In genomic region chr3:88512896-88513545, GRCm38 (mm10) we compare ENCODE assay signal across 9 mouse cellular contexts. TPM values are rescaled to one million over a fixed set of nuclear protein-coding genes. Genes with fewer than 3 reads are reported as not detected.
DNase-seq lines count a peak whose midpoint lies in the region; ATAC-seq and TF ChIP-seq lines count a peak whose summit lies in the region.
"Had no signal": no experiment of that assay in that cellular context is flagged by ENCODE, and none has a peak within 500 bp of the region (broad histone marks: within the 10 kb centered on the region; RNA-seq: fewer than 3 reads in every experiment).

No protein-coding gene starts in this region.

- H3K4me3 ChIP-seq in heart, adult 2 months, result no peak overlapping the region
- peak overlapping the region; percentile 7 for H3K4me3 ChIP-seq in C2C12 (ENCODE audit: insufficient read depth, poor library complexity, severe bottlenecking)
- no peak overlapping the region for H3K4me3 ChIP-seq in embryonic facial prominence, embryonic 14.5 days (ENCODE audit: low read depth, low read length)
- H3K4me3 ChIP-seq in limb, embryonic 15.5 days, result no peak overlapping the region

- no peak for TF ChIP-seq POLR2A in heart, adult 2 months (IDR thresholded peaks at IDR 0.05; ENCODE audit: insufficient read depth, low read depth, low read length)

- H3K9ac ChIP-seq in heart, adult 2 months (ENCODE audit: low read depth, low read length), result 0 out of 2 replicates have a peak overlapping the region, but pooled peaks have one; percentile 19
- H3K9ac ChIP-seq in embryonic facial prominence, embryonic 14.5 days (ENCODE audit: low read depth, low read length), result peak overlapping the region; percentile 26; the same call in 1 of the 2 replicates
- no peak overlapping the region for H3K9ac ChIP-seq in limb, embryonic 15.5 days

- H3K79me3 ChIP-seq in C2C12 (ENCODE audit: low read depth), result no peaks in the 10 kb centered on the region

- DNase-seq in heart, adult 2 months, result peak in 1 of 2 experiments; percentile 38
- DNase-seq in heart, postnatal 14 days, result no peak
- DNase-seq in embryonic facial prominence, embryonic 14.5 days (ENCODE audit: low spot score), result peak; percentile 88
- no peak for DNase-seq in cerebellum, adult 9-10 months
- DNase-seq in cerebellum, postnatal 14 days, result no peak
- DNase-seq: thymus, adult 18-20 months had no signal

- peaks cover 14% of the 10 kb centered on the region for H3K4me1 ChIP-seq in heart, adult 2 months (ENCODE audit: control insufficient read depth, insufficient read depth, low read length)
- H3K4me1 ChIP-seq in embryonic facial prominence, embryonic 14.5 days (ENCODE audit: control insufficient read depth, insufficient read depth, low read length), result peaks cover 52% of the 10 kb centered on the region
- H3K4me1 ChIP-seq in limb, embryonic 15.5 days, result peaks cover 73% of the 10 kb centered on the region

- intact Hi-C loops in heart, adult 2 months (cut with DNase I), result no loop called here
- intact Hi-C loops in heart, postnatal 14 days (cut with DNase I), result no loop called here

- no peaks in the 10 kb centered on the region for H3K79me2 ChIP-seq in heart, adult 2 months (replicated peaks; ENCODE audit: control insufficient read depth, insufficient read depth, low read length)
- peaks cover 28% of the 10 kb centered on the region for H3K79me2 ChIP-seq in C2C12 (ENCODE audit: control insufficient read depth, insufficient read depth)

- TF ChIP-seq EP300 in heart, adult 2 months (IDR thresholded peaks at IDR 0.05; ENCODE audit: insufficient read depth, low read depth, low read length), result no peak

- 43% methylated on average over 14 of the region's 15 CpGs for WGBS in heart, adult 2 months
- 27% methylated on average over 9 of the region's 15 CpGs for WGBS in embryonic facial prominence, embryonic 14.5 days
- 21% methylated on average over 15 of the region's 15 CpGs for WGBS in limb, embryonic 15.5 days

- no peaks in the 10 kb centered on the region for H3K27me3 ChIP-seq in heart, adult 2 months (ENCODE audit: control insufficient read depth, insufficient read depth, low read length)
- no peaks in the 10 kb centered on the region for H3K27me3 ChIP-seq in C2C12 (ENCODE audit: control insufficient read depth, insufficient read depth, insufficient read length)
- H3K27me3 ChIP-seq in embryonic facial prominence, embryonic 14.5 days (replicated peaks; ENCODE audit: control insufficient read depth, insufficient read depth, low read length), result no peaks in the 10 kb centered on the region
- H3K27me3 ChIP-seq in limb, embryonic 15.5 days, result no peaks in the 10 kb centered on the region

- ATAC-seq in embryonic facial prominence, embryonic 14.5 days (ENCODE audit: low read depth), result peak; percentile 16; the same call in 1 of the 2 replicates
- ATAC-seq in limb, embryonic 15.5 days (ENCODE audit: insufficient number of reproducible peaks, low FRiP score, low TSS enrichment, low read depth), result peak; percentile 33
- ATAC-seq in cerebellum, adult (ENCODE audit: insufficient number of reproducible peaks, low FRiP score, low TSS enrichment), result no peak

- no peaks in the 10 kb centered on the region for H3K9me3 ChIP-seq in embryonic facial prominence, embryonic 14.5 days (ENCODE audit: control insufficient read depth, low read length)
- H3K9me3 ChIP-seq in limb, embryonic 15.5 days, result no peaks in the 10 kb centered on the region

- H3K36me3 ChIP-seq in heart, adult 2 months (ENCODE audit: control insufficient read depth, insufficient read depth, low read length), result no peaks in the 10 kb centered on the region
- no peaks in the 10 kb centered on the region for H3K36me3 ChIP-seq in C2C12 (ENCODE audit: control insufficient read depth, insufficient read depth)
- no peaks in the 10 kb centered on the region for H3K36me3 ChIP-seq in embryonic facial prominence, embryonic 14.5 days (ENCODE audit: control insufficient read depth, insufficient read depth, low read length)
- H3K36me3 ChIP-seq in limb, embryonic 15.5 days, result no peaks in the 10 kb centered on the region

- H3K4me2 ChIP-seq in embryonic facial prominence, embryonic 14.5 days (ENCODE audit: low read depth, low read length), result peak overlapping the region; percentile 31
- H3K4me2 ChIP-seq in limb, embryonic 15.5 days, result peak overlapping the region; percentile 26

- no peak for TF ChIP-seq CTCF in heart, adult 2 months (IDR thresholded peaks at IDR 0.05)
- no peak for TF ChIP-seq CTCF in C2C12 (IDR thresholded peaks at IDR 0.05; ENCODE audit: control insufficient read depth, insufficient read depth, insufficient read length)

- peak overlapping the region; percentile 56 for H3ac ChIP-seq in C2C12 (ENCODE audit: control insufficient read depth, insufficient read length, low read depth)

- peak overlapping the region; percentile 39 for H3K27ac ChIP-seq in heart, adult 2 months
- peak overlapping the region; percentile 86 for H3K27ac ChIP-seq in embryonic facial prominence, embryonic 14.5 days (replicated peaks; ENCODE audit: low read depth, low read length)
- peak overlapping the region; percentile 92 for H3K27ac ChIP-seq in limb, embryonic 15.5 days

TF ChIP-seq in C2C12, 6 proteins besides CTCF, POLR2A, EP300 and RAD21:
- peak; percentile 31 for TF ChIP-seq MYOD1 (IDR thresholded peaks at IDR 0.05; ENCODE audit: control insufficient read depth, insufficient read length, low read depth)
- peak; percentile 67 for TF ChIP-seq MAX (IDR thresholded peaks at IDR 0.05)
- TF ChIP-seq FOSL1 (IDR thresholded peaks at IDR 0.05; ENCODE audit: insufficient read depth, low read length, poor library complexity, severe bottlenecking), result no peak
- peak; percentile 59 for TF ChIP-seq USF1 (IDR thresholded peaks at IDR 0.05; ENCODE audit: low read depth)

RNA-seq across cellular contexts. Expression of gene Lmna, which starts 3.3 kb away (rescaled TPM):
- total RNA-seq in heart, adult 2 months (2021), result 100 to 1,000 TPM; 117 to 138 TPM
- polyA plus RNA-seq in heart, adult 2 months (2012; rRNA removed), result 67.3 and 85.2 TPM in 2 replicates
- 100 to 1,000 TPM; 128 TPM for total RNA-seq in heart, postnatal 14 days (2021)
- 1,441 TPM for polyA plus RNA-seq in C2C12 (2012; fragmentation: generic; extraction: Trizol)
- 426 and 482 TPM in 2 replicates for polyA plus RNA-seq in embryonic facial prominence, embryonic 14.5 days (2014; fragmentation: Nextera tagmentation; extraction: Ambion mirVana)
- 635 and 751 TPM in 2 replicates for polyA plus RNA-seq in limb, embryonic 15.5 days (2015; fragmentation: Nextera tagmentation; extraction: Ambion mirVana)

RNA-seq across cellular contexts. Expression of gene Mex3a, which starts 19.2 kb away (rescaled TPM):
- under 1 TPM; 0.42 to 0.45 TPM for total RNA-seq in heart, adult 2 months (2021)
- polyA plus RNA-seq in heart, adult 2 months (2012; rRNA removed), result 0.27 and 0.59 TPM in 2 replicates
- 1 to 10 TPM in 1 of 2 experiments, under 1 TPM in 1; 0.81 to 2.0 TPM for total RNA-seq in heart, postnatal 14 days (2021)
- 14.9 TPM for polyA plus RNA-seq in C2C12 (2012; fragmentation: generic; extraction: Trizol)
- polyA plus RNA-seq in embryonic facial prominence, embryonic 14.5 days (2014; fragmentation: Nextera tagmentation; extraction: Ambion mirVana), result 21.5 and 24.7 TPM in 2 replicates
- 17.6 and 21.0 TPM in 2 replicates for polyA plus RNA-seq in limb, embryonic 15.5 days (2015; fragmentation: Nextera tagmentation; extraction: Ambion mirVana)

RNA-seq across cellular contexts. Expression of gene Rab25, which starts 35.1 kb away (rescaled TPM):
- total RNA-seq in heart, adult 2 months (2021), result not detected
- 2.2 TPM in 1 of 2 replicates, not detected in the other for polyA plus RNA-seq in heart, adult 2 months (2012; rRNA removed)
- under 1 TPM in 1 of 2 experiments, not detected in 1; 0.33 TPM for total RNA-seq in heart, postnatal 14 days (2021)
- 0.07 TPM for polyA plus RNA-seq in C2C12 (2012; fragmentation: generic; extraction: Trizol)
- 33.8 and 38.0 TPM in 2 replicates for polyA plus RNA-seq in embryonic facial prominence, embryonic 14.5 days (2014; fragmentation: Nextera tagmentation; extraction: Ambion mirVana)
- 144 and 148 TPM in 2 replicates for polyA plus RNA-seq in limb, embryonic 15.5 days (2015; fragmentation: Nextera tagmentation; extraction: Ambion mirVana)

RNA-seq across cellular contexts. Expression of gene Lamtor2, which starts 39.9 kb away (rescaled TPM):
- total RNA-seq in heart, adult 2 months (2021), result 100 to 1,000 TPM in 1 of 2 experiments, 10 to 100 TPM in 1; 94.3 to 104 TPM
- 118 TPM in 2 replicates for polyA plus RNA-seq in heart, adult 2 months (2012; rRNA removed)
- 10 to 100 TPM; 77.7 TPM for total RNA-seq in heart, postnatal 14 days (2021)
- 136 TPM for polyA plus RNA-seq in C2C12 (2012; fragmentation: generic; extraction: Trizol)
- 97.9 and 107 TPM in 2 replicates for polyA plus RNA-seq in embryonic facial prominence, embryonic 14.5 days (2014; fragmentation: Nextera tagmentation; extraction: Ambion mirVana)
- polyA plus RNA-seq in limb, embryonic 15.5 days (2015; fragmentation: Nextera tagmentation; extraction: Ambion mirVana), result 194 and 207 TPM in 2 replicates

RNA-seq across cellular contexts. Expression of gene Ubqln4, which starts 40.5 kb away (rescaled TPM):
- 10 to 100 TPM; 70.1 to 76.5 TPM for total RNA-seq in heart, adult 2 months (2021)
- polyA plus RNA-seq in heart, adult 2 months (2012; rRNA removed), result 69.3 and 86.7 TPM in 2 replicates
- 10 to 100 TPM; 55.4 to 60.0 TPM for total RNA-seq in heart, postnatal 14 days (2021)
- 55.9 TPM for polyA plus RNA-seq in C2C12 (2012; fragmentation: generic; extraction: Trizol)
- polyA plus RNA-seq in embryonic facial prominence, embryonic 14.5 days (2014; fragmentation: Nextera tagmentation; extraction: Ambion mirVana), result 46.3 and 50.0 TPM in 2 replicates
- polyA plus RNA-seq in limb, embryonic 15.5 days (2015; fragmentation: Nextera tagmentation; extraction: Ambion mirVana), result 39.6 and 44.1 TPM in 2 replicates

Comparison
In these comparisons a context has a peak if more than half of its experiments do, and no peak if none do; other contexts are left out.
1. H3K27ac ChIP-seq: peak in every context shown above with its lines; median percentile 92 in limb, embryonic 15.5 days; 86 in embryonic facial prominence, embryonic 14.5 days; 39 in heart, adult 2 months.
2. RNA of gene Mex3a, which starts 19.2 kb away (polyA plus RNA-seq): 21.5 to 24.7 TPM in embryonic facial prominence, embryonic 14.5 days, 17.6 to 21.0 TPM in limb, embryonic 15.5 days and 14.9 TPM in C2C12 (single experiment); 0.27 to 0.59 TPM in heart, adult 2 months; every median in the first group is over 10 times any median in the second.
3. RNA of gene Rab25, which starts 35.1 kb away (polyA plus RNA-seq): 144 to 148 TPM in limb, embryonic 15.5 days and 33.8 to 38.0 TPM in embryonic facial prominence, embryonic 14.5 days; 2.2 TPM in heart, adult 2 months and 0.07 TPM in C2C12 (single experiment); every median in the first group is over 10 times any median in the second.